Mouse (Mus musculus): ENCODE data around the gene Aff1.

- TF ChIP-seq CTCF (IDR thresholded peaks at IDR 0.05; ENCODE audit: low read depth, low read length): no peak
- TF ChIP-seq POLR2A (IDR thresholded peaks at IDR 0.05; ENCODE audit: extremely low read depth, insufficient read depth, low read length): no peak
Observed at GRCm38 (mm10) chr5:103654780-103655179, 37.4 kb upstream of the Aff1 start.

Measured in liver, adult 2 months (tissue).